Mouse (Mus musculus) gastrocnemius, adult 2 months (tissue): ENCODE measurements around the gene Srsf3. TPM values are rescaled to one million over a fixed set of nuclear protein-coding genes. Genes with fewer than 3 reads are reported as not detected.
A peak's percentile ranks its signal among the peaks of the same experiment; 100 is the strongest.
"Not testable (repeated sequence)": the region's sequence is repeated elsewhere in the genome, so short reads cannot be mapped to it uniquely, and the experiment has no call there.

Experiments
- DNase-seq: peaks from one replicate; pipeline ENCODE4 v3.0.0; 2022
- H3K27ac ChIP-seq: fragments of 200-600 bp; 2 replicates; pipeline ENCODE4 v1.8.1; 2022; ENCODE audit warnings: mild to moderate bottlenecking
- H3K4me3 ChIP-seq: fragments of 200-600 bp; 2 replicates; pipeline ENCODE4 v1.8.1; 2022; ENCODE audit warnings: mild to moderate bottlenecking, moderate library complexity
- CTCF ChIP-seq: fragments of 200-600 bp; IDR thresholded peaks from 2 replicates; pipeline ENCODE4 v1.8.1; 2022; ENCODE audit warnings: antibody characterized with exemption, mild to moderate bottlenecking, moderate library complexity
- intact Hi-C: fragments of 180-260 bp; cut with DNase I; formaldehyde crosslinking; loops from one replicate; pipeline ENCODE4 v1.15.1; 2025
- total RNA-seq, 2 experiments: library from RNA; stranded (reverse); gene quantifications; 2 replicates each; pipeline ENCODE4 v1.2.3; 2021

Srsf3 gene
- total RNA-seq, 2 experiments from 2014 or later, result 38.8 to 55.6 TPM

DNA sequence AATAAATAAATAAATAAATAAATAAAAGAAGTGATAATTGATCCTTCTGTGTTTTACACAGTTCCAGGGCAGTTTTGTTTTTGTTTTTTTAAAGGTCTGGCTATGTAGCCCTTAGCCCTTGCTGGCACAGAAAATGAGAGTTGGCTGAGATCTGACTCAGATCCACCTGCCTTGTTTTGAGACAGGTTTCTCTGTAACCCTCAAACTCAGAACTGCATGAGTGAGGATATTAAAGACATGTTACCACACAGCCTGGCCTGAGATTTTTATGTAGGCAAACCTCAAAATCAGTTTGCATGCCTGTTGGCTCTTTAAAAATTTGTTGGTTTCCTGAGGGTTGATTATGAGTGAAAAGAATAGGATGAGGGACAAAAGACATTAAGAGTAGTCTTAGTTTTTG is 3.1 kb downstream of the Srsf3 start:
- DNase-seq, result no peak
- TF ChIP-seq CTCF, result no peak
- peak overlapping the region; percentile 97 for H3K4me3 ChIP-seq
- peak overlapping the region; percentile 50; the same call in 1 of the 2 replicates for H3K27ac ChIP-seq
- intact Hi-C loops, result loop anchor here (10.0 kb wide), 1 partner anchor 341 kb away; the partner anchor contains the start of genes Mapk14 and Slc26a8

DNA sequence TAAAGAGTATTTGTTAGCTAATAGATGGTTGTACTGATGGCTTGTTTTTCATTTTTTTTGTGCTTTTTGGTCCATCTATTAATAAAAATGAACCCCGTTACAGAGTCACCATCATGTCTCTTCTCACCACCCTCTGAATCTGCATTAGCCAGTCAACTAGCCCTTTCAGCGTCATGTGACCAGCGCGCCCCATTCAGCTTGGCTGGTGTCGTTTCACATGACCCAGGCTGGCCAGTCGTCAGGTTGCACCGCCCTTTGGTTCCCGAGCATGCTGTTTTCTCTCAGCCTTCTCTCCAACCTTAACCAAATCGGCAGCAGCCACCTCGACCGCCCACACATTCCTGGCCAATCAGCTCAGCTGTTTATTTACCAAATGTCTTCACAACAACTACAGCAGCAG is 6.9 kb downstream of the Srsf3 start:
- no peak overlapping the region; the same call in 1 of the 2 replicates for H3K4me3 ChIP-seq
- H3K27ac ChIP-seq, result no peak overlapping the region
- intact Hi-C loops, result loop anchor here (10.0 kb wide), 1 partner anchor 345 kb away; the partner anchor contains the start of genes Mapk14 and Slc26a8
- no peak for DNase-seq
- no peak for TF ChIP-seq CTCF

DNA sequence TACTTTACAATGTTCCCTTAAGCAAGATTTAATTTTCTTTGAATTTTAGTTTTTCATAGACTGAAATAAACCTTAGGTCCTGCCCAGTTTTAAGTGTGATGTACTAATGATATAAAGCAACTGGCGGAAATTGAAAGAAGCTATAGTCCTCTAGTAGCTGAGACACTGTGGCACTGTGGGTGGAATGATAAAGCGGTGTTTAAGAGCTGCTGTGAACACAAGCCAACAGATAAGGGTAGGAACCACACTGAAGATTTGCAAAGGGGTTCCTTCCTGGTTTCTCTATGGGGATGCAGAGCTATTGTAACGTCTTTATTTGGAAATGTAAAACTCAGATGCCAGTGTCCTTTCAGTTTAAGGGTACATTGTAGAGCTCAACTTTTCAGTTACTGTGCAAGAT is 9.2 kb downstream of the Srsf3 start:
- H3K4me3 ChIP-seq, H3K27ac ChIP-seq, intact Hi-C loops, DNase-seq: not testable (repeated sequence)

DNA sequence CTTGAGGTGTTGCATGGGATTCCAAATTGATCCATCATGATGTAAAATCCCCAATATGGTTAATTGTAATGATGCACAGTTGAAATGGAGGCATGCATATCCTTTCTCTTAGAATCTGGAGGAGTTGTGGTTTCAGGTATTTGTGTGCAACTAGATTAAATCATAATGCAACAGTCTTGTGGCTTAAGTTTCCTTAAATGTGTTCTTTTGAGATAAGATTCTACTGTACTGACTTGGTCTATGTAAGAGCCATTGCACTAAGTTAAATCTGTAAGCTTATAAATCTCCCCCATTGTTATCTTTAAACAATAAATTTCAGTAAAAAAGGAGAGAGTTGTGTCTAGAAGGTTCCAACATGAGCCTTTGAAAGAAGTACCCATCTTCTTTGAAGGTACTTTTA is 10.1 kb downstream of the Srsf3 start:
- intact Hi-C loops, result no loop called here
- TF ChIP-seq CTCF, result no peak
- Histone ChIP-seq H3K27ac (no peak overlapping the region), H3K4me3 (no peak overlapping the region)
- DNase-seq, result no peak

DNA sequence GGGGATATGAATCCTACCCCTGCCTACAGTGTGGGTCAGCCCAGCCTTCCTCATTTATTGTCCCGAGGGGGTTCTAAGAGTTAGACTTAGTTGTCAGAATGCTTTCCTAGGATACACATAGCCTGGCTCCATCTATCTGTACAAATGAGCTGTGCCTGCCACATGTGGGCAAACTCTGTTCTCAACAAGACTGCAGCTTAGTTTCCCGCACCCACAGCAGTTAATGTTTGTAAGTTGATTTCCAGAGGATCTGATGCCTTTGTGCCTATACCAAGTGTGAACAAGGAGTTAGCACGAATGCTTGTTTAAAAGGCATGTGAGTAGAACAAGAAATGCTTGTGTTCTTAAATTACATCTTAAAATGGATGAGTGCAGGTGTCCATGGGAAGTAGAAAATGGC is 11.2 kb downstream of the Srsf3 start:
- TF ChIP-seq CTCF, result no peak
- intact Hi-C loops, result no loop called here
- H3K27ac ChIP-seq, result no peak overlapping the region
- H3K4me3 ChIP-seq, result no peak overlapping the region
- DNase-seq, result no peak

DNA sequence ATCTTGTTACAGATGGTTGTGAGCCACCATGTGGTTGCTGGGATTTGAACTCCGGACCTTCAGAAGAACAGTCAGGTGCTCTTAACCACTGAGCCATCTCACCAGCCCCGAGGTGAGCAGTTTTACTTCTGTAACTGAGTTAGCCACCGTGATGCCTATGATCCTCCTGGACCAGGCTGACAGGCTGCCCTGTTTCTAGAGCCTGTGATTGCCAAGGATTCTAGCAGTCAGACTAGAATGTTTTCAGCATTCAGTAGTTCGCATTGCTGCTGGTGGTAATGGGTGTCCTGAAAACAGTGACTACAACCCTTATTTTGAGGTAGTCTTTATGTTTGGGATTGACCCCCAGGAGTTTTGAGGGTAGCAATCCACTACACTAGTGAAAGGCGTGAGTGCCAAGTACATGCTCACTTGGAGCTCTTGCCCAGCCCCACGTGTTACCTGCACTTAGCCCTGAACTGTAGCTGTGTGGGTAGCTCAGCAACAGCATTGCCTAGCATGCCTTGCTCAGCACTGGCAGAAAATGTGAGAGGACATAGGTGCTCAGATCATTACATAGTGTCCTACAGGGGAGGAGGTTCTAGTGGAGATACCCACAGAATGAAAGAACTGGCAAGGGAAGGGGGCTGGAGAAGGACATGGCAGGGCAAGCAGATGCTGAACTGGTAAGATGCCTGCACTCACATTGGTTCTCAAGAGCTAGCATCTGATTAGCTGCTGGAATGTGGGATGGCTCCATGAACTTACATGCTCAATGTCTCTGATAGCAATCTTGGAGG is 11.9 kb downstream of the Srsf3 start:
- Histone ChIP-seq H3K4me3 (no peak overlapping the region), H3K27ac (no peak overlapping the region; the same call in 1 of the 2 replicates)
- intact Hi-C loops, result no loop called here
- TF ChIP-seq CTCF, result no peak
- DNase-seq, result no peak

DNA sequence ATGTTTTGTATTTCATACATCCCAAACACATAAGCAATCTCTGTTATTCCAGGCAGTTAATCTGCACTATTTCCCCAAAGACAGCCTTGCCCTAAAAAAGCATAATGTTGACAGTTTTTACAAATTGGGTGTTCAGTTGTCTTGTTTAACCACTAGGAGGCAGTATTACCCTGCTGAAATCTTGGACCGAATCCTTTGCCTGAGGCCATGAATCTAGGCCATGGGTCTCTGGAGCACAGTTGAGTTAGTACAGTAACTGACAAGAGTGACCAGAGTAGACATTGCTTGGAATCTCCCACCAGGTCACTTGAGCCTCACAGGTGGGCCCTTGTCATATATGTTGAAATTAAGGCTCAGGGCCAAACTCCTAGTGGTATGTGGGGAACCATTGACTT is 12.5 kb downstream of the Srsf3 start:
- peak; percentile 78 for TF ChIP-seq CTCF
- no peak overlapping the region for H3K4me3 ChIP-seq
- no peak for DNase-seq
- H3K27ac ChIP-seq, result no peak overlapping the region
- intact Hi-C loops, result no loop called here

DNA sequence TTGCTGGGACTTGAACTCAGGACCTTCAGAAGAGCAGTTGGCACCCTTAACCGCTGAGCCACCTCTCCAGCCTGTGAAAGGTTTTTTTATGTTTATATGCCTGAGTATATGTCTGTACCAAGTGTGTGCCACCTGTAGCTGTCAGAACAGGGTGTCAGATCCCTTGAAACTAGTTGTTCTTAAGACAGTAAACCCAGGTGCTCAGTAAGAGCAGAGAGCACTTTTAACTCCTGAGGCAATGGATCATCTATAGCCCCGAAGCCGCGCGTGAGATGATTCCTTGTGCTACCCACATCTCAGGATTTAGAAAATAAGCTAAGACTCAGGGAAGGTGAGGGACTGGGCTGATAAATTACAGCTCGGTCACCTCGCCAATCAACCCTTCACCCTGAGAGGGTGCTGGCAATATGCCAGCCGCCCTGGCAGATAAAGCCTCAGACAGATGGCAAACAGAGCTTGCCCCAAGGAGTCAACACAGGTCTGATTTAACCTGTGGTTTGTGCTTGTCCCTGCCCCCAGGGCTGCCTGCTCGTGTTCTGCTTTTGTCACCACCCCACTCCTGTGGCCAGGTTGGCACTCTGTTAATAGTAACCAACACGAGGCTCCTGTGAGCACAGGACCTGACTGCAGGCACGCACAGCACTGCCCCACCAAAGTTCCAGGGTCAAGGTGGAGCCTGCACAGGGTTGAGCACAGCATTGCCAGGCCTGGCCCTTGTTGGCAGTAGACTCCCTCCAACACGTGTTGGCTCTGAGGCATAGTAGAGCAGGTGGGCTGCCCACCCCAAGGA is 13.5 kb downstream of the Srsf3 start:
- no peak for DNase-seq
- intact Hi-C loops, result no loop called here
- Histone ChIP-seq H3K27ac (peak overlapping the region; percentile 43; the same call in 1 of the 2 replicates), H3K4me3 (no peak overlapping the region)
- TF ChIP-seq CTCF, result no peak

DNA sequence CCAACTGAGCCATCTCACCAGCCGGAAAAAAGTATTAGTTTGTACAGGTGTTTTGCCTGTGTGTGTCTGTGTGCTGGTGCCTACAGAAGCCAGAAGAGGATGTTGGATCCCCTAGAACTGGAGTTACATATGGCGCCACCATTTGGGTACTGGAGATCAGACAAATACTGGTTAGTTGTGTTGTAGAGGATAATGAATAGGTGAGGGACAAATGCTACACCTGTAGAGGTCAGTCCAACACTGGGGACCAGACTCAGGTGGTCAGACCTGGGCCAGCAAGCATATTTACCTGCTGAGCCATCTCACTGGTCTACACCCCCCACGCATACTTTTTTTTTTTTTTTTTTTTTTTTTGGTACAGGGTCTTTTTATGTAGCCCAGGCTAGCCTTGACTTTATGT is 14.4 kb downstream of the Srsf3 start:
- TF ChIP-seq CTCF, result no peak
- intact Hi-C loops, result no loop called here
- Histone ChIP-seq H3K4me3 (no peak overlapping the region), H3K27ac (no peak overlapping the region)
- no peak for DNase-seq

DNA sequence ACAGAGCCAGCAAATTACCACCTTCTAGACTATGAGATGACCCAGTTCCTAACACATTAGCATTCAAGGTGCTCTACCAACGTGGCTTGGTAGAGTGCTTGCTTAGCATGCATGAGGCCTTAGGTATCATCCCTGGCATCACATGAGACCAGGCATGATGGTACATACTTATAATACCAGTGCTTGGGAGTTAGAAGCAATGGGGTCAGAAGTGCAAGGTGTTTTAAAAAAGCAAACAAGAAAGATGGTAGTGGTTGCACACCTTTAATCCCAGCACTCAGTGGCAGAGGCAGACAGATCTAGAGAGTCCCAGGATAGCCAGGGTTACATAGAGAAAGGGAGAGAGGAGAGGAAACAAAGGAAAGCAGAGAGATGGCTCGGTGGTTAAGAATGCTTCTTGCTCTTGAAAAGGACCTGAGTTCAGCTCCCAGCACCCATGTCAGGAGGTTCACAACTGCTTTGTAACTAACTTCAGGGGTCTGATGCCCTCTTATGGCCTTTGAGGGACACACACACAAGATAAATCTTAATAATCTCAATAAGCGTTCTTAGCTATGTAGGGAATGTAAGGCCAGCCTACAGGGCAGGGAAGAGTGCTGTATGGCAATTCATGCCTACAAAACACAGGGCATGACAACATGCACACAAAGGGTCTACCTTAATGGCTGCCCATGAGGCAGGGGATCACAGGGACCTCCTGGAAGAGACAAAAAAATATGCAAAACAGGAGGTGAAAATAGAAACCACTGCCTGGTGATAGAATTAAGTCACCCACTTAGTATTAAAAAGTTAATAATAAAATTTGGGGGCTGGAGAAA is 15.5 kb downstream of the Srsf3 start:
- intact Hi-C loops, result loop anchor here (2.0 kb wide), 2 partner anchors 123 to 199 kb away; no protein-coding TSS in a partner anchor
- H3K27ac ChIP-seq, result no peak overlapping the region

DNA sequence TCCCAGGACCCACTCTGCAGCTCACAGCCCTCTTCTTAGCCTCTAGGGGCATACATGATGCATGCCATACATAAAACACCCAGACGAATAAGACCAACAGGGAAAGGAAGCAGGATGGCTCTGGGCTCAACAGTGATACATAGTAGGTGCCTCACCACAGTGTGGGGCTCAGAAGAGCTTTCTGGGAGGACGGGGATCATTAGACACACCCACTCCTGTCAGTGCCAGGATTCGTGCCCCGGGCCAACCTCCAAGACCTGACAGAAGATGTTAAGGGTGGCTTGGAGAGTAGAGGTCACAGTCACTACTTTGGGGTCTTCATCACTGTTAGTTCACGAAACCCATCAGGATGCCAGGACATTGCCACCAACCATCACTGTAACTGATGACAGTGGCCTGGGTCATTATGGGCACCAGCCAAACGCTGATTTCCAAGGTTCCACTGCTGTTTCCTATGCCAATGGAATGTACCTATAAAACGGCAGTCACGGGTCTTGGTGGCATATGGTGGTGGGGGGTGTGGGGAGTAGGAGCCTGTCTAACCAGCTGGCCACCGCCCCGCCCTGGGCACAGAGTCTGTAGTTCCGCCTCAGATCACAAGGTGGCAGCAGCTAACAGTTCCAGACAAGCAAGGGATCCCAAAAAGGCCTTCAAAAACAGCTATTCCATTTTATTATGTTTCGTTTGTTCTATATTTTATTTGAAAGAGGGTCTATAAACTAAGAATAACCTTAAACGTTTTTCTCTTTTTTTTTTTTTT is 16.5 kb downstream of the Srsf3 start:
- no peak overlapping the region for H3K27ac ChIP-seq
- no peak overlapping the region for H3K4me3 ChIP-seq
- intact Hi-C loops, result loop anchor here (1.0 to 2.0 kb wide), 3 partner anchors 46 to 198 kb away; no protein-coding TSS in a partner anchor
- peak; percentile 94 for TF ChIP-seq CTCF
- peak; percentile 85 for DNase-seq

More for the DNA sequence above, 15.5 kb downstream of the Srsf3 start:
- TF ChIP-seq CTCF, result peak; percentile 11; the same call in 1 of the 2 replicates
- DNase-seq, result no peak
- H3K4me3 ChIP-seq, result no peak overlapping the region

DNA sequence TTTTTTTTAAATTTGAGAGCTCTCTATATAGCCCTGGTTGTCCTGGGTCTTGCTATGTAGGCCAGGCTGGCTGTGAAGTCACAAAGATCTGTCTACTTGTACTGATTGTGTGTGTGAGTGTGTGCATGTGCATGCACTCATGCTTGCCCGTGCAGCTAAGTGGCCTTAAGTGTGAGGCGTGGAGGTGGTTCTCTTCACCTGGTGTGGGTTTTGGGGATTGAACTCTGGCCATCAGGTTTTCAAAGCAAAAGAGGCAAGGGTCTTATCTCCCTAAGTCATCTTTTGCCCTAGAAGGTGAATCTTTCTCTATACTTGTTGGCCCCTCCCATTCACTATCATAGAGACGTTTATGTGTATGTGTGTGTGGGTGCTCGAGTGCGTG is 17.1 kb downstream of the Srsf3 start:
- Histone ChIP-seq H3K4me3 (no peak overlapping the region), H3K27ac (no peak overlapping the region)
- no peak for TF ChIP-seq CTCF
- no peak for DNase-seq
- intact Hi-C loops, result loop anchor here (1.0 to 2.0 kb wide), 3 partner anchors 46 to 197 kb away; no protein-coding TSS in a partner anchor
